Mouse (Mus musculus): ENCODE data around the gene Dab2ip.

Dab2ip gene

DNA sequence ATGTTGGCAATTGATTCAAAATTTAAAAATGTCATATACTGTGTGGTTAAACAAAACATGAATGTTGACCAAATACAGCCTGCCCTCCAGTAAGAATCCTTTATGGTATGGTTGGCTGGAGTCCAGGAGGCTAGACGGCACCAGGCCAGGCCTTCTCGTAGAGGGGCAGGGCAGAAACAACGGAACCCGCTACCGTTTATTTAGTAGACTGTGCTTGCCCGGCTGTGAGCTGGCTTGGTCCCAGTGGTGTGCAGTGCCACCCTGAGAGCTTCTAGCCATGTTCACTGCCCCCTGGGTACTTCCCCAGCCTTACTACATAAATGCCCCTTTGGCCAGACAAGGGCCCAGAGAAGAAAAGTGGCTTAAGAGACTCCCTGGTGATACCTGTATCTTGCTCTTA lies 122.8 kb downstream of the Dab2ip start:
- no peak for DNase-seq (ENCODE audit: low read depth, low spot score)

DNA sequence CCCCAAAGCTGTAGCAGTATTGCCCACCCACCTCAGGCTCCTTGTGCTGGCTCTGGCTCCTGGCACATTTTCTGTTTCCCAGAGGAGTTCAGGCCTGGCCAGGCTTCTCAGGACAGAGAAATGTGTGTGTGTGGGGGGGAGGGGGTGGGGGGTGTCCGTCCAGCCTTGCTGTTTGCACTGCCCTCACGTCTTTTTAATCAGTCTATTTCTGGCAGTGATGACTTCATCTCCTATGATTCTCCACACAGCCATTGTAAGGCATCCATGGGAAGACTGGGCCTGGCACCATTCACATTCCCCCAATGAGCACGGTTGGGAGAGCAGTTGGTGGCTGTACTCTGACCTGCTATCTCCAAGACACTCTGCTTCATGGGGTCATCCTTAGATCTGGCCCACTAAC lies 125.9 kb downstream of the Dab2ip start:
- DNase-seq (ENCODE audit: low read depth, low spot score), result no peak

DNA sequence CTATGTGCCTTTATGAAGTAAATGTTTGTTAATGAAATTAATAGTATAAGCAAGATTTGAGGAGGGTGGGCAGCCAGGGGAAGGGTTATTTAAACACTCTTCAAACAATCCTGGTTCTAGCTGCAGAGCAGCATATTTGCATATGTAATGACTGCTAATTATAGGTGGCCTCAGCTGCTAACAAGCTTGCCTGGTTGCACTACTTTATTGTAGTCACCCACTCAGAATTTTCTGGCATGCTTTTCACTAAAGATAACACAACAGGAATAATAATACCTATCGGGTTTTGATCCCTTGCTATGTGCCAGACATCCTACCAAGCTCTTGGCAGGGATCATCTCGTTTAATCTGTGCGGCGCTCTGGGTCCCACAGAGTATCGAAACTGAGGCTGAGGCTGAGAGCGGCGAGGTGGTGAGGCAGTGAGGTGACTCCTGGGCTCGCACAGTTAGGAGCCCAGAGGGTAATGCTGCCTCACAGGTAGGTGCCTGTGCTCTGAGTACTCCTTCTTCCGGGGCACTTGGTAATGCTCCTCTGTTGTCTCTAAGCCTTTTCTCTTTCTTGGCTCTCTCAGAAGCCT lies 126.8 kb downstream of the Dab2ip start:
- no peak for DNase-seq (ENCODE audit: low read depth, low spot score)

DNA sequence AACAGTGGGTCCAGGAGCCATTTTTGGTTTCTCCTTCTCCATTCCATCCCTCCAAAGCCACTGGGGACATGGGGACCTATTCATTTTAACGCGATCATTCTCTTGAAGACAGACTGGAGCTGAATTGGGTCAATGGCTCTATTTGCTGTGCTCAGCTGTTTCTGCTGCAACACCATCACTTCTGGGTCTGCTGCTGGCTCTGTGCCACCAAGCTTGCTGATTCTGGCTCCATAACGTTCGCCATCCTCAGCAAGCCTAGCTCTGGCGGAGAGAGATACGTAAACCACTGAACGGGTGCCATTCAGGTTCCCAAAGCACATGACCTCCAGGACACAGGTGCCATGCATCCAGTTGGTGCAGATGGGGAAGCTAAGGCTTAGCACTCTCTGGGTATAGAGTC lies 128.0 kb downstream of the Dab2ip start:
- DNase-seq (ENCODE audit: low read depth, low spot score), result no peak

DNA sequence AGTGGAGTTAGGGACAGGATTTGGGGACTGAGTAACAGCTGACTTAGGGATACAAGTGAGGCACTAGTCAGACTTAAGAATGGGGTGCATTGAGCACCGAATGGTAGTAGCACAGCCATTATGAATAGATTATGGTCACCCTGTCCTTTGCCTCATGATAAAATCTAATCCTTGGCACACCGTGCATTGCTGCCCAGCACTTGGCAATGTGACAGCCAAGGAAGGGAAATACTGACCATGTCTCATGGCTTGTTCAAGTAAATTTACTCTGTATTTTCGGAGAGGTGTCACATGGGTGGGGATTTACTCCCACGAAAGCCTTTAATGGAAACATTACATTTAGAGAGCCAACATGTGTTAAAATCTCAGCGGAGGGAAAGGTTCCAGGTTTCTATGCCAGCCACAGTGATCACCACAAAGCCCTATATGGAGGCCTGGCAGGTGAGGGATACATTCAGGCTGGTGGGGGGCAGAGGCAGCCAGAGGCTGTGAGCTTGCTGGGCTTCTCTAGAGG lies 129.5 kb downstream of the Dab2ip start:
- no peak for DNase-seq (ENCODE audit: low read depth, low spot score)

DNA sequence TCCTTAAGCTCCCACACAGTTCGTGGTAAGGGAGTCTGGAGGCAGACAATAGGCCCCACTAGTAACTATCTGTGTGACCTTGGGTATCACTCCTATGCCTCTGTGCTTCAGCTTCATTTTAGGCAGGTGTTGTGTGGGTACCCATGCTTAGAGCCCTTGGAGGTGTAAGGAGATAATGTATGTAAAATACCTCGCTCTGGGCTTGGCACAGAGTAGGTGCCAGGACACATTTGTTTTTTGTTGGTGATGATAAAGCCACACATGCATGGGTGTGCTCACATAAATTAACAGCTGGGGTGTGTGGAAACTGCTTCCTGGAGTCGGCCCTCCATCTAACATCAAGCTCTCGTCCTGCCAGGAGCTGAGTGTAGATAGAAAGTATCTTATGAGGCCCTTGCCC lies 130.1 kb downstream of the Dab2ip start:
- DNase-seq (ENCODE audit: low read depth, low spot score), result no peak

DNA sequence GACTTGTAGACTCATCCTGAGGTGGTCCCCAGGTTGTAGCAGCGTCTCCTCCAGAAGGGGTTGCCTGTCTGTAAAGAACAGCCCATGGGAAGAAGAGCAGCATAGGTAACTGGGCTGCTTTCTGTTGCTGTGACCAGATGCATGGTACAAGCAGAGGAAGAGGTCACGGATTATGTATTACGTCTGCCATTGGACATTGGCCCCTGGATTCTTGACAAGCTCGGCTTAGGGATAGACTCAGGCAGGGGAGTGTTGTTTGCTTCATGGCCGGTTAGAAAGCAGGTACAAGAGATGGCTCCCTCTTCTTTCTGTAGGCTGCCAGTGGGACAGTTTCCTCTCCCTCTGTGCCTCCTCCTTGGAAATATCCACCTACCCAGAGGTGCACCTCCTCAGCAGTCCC lies 130.5 kb downstream of the Dab2ip start:
- no peak for DNase-seq (ENCODE audit: low read depth, low spot score)

DNA sequence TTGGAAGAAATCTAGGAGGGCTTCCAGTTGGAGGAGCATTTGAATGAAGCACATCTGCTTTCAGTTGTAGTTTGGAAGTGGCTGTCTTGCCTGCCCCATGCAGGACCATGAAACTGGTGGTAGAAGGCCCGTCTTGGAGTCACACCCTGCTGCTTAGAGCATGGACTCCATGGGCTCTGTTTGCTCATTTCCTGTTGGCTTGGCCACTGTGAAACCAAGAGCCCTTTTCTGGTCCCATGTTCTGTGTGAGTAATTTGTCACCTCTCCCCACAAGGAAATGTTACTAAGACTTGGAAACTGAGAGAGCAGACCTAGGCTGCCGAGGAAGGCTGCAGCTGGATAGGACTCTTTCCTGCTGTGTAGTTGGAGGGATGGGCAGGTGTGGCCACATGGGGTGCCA lies 131.8 kb downstream of the Dab2ip start:
- no peak for DNase-seq (ENCODE audit: low read depth, low spot score)

DNA sequence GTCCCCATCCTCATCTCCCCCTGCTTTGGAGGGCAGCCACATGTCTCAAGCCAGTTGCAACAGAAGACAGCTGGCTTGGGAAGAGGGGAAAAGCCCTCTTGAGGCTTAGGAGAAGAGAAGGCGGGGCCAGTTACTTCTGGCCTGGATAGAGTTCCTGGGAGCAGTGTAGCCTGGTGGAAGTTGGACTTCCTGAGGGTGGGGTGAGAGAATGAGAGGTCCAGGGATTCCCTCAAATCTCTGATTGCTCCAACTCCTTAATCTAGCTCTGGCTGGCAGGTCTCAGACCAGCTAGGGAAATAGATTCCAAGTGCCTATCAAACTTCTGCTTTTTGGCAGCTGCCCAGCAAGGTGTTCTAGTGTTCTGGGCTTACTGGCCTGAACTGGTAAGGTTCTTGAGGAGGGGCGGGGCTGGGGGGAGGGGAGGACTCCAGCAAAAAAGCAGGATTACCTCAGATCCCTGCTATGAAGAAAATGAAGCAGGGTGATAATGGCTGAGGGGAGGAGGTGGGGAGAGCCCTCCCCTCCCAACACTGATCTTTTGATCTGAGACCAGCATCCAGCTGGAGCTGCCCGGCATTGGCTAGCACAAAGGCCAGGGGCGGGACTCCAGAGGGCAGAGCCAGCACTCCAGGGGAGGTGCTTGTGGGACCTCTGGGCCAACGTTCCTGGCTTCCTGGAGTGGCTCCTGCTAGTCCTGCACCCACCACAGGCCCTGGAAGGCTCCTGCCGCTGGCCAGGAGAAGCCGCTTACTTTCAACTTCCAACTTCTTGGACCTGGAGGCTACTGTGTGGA lies 133.4 kb downstream of the Dab2ip start:
- DNase-seq (ENCODE audit: low read depth, low spot score), result no peak

DNA sequence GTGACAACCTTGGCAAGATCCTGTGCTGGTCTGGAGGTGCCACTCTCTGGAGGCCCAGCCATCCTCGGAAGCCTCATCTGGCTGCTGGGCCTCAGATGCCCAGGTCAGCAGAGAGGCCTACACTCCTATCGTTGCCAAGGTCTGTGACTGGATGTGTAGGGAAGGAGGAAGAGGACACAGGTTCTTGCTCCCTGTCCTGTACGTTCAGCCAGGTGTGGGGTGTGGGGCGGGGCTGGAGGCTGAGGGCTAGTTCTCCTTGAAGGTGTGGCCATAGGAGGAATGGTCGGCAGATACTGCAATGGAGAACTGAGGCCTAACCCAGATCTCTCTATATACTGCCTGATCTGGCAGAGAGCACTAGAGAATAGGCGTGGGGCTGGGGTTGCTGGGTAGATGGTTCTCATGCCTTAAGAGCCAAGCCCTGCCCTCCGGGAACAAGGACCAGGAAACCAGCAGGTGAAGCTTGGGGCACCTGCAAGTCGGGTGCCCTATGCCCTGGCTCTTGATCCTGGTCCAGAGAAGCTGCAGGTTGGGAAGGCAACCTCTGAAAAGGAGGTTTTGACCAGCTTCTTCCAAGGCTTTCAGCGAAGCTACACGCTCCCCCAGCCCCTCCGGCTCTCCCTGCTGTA lies 134.3 kb downstream of the Dab2ip start:
- no peak for DNase-seq (ENCODE audit: low read depth, low spot score)

DNA sequence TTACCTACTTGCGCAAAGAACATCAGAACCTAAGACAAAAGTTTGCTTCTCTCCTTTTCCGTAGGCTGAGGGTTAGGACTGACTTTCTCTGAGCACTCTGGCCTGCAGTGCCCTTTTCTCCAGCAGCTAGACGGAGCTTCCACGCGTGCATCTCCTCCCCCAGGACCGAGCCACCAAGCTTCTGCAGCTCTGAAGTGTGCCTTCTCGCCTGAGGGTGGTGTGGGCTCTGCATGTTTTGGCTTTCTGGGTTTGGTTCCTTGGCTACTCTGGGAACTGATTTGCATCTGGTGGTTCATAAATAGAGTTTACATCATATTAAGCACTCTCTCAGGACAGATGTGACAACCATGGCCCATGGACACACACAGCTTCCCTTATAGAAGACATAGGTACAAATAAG lies 135.0 kb downstream of the Dab2ip start:
- DNase-seq (ENCODE audit: low read depth, low spot score), result no peak

DNA sequence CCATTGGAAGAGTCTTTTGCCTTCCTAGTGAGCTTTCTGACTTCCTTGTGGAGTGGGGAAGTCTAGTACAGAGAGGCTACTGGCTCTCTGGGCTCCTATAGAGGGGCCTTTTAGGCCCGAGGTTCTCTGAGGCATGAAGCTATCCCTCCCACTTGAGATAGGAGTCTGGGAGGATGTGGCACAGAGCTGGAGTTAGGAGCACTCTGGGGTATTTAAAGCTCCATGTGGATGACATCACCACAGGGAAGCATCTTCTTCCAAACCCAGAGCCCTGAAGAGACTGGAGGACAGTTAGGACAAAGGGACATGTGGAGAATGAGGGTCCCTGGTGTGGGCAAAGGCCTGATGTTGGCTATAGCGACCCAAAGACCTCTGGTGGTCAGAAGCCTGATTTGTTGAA lies 136.0 kb downstream of the Dab2ip start:
- DNase-seq (ENCODE audit: low read depth, low spot score), result no peak

DNA sequence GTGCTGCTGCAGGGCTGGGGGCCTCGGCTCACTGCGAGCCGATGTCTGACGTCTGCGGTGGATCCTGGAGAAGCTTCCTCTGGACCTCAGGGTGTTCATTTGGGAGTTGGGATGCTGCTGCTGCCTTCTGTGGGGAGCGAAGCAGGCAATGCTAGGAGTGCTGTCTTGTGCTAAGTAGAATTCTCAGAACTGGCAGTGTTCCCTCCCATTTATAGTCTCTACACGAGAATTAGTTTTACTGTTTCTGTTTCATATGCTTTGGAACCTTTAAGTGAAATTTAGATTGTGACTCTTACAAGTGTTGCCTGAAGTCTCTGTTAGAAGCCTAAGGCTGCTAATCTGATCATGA lies 138.1 kb downstream of the Dab2ip start:
- DNase-seq (ENCODE audit: low read depth, low spot score), result no peak

DNA sequence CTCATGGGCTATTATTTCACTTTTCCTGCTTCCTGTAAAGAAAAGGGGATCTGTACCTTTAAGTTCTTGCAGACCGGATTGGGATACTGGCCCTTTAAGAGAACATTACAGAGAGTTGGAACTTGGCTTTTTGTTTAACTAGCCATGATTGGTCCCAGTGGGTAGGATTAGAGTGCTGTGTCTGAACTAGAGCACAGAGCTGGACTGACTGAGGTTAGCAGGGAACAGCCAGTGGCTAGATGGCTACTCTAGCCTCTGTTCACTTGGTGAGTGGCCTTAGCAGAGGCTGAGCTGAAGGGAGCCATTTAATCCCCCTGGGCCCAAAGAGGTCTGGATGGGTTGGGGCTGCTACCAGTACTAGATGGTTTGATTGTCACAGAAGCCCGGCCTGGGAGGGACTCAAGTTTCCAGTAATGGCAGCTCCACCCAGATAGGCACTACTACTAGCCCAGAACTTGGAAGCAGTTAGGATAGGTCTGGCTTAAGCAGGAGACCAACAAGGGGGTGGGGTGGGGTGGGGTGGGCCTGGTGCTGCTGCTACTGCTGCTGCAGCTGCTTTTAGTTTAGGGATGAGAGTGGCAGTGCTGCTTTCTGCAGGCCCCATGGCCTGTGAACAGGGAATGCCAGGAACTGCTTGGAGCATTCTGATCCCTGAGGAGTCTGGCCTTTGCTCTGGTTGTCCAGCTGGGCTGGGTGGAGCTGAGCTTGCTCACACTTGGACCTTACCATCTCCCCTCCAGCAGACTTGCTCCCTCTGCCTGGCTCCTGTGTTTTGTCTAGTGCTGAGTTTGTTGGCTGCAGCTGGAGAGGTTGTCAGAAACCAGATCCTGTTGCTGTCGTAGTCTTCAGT lies 138.7 kb downstream of the Dab2ip start:
- DNase-seq (ENCODE audit: low read depth, low spot score), result no peak

DNA sequence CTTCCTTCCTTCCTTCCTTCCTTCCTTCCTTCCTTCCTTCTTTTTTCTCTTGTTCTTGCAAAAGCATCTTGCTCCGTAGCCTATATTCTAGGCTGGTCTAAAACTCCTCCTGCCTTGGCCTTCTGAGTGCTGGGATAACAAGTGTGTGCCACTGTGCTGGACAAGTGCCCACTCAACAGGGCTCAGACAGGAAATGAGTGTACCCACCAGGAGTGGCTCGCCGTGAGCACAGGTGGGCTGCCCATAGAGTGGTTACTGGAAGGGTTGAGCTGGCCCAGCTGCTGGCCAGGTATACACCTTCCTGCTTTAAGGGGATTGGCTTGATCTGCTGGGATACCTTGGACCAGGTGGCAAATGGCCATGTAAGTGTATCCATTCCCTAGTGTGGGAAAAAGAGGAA lies 139.7 kb downstream of the Dab2ip start:
- DNase-seq (ENCODE audit: low read depth, low spot score), result no peak

DNA sequence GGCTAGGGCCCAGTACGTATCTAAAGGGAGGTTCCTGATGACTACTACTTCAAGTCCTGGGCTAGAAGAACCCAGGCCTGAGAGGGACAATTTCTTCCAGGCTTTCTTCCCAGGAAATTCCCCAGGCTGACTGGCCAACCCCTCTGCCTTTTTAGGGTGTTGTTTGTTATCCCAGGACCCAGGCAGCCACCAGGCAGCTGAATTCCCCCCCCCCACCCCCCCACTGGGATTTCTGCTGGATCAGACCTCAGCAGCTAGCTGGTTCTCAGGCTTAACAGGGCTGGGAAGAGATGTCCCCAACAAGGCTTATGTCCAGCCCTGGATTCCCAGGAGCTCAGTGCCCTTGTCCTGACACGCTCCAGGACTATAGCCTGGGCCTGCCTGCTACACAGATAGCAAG lies 142.9 kb downstream of the Dab2ip start:
- DNase-seq (ENCODE audit: low read depth, low spot score), result no peak

DNA sequence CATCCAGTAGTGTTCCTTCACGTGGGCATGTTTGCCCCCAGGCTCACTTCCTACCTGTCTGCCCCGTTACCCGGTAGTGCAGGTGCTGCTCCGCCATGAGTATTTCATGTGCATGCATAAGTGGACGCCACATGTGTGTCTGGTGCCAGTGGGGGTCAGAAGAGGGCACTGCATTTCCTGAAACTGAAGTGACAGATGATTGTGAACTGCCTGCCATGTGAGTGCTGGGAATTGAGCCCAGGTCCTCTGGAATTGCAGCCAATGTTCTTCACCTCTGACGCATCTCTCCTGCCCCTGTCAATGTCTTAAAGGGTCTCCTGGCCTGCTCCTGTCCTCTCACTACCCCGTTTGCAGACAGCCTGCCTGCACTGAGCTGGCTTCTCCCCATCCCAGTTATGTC lies 143.9 kb downstream of the Dab2ip start:
- DNase-seq (ENCODE audit: low read depth, low spot score), result no peak

DNA sequence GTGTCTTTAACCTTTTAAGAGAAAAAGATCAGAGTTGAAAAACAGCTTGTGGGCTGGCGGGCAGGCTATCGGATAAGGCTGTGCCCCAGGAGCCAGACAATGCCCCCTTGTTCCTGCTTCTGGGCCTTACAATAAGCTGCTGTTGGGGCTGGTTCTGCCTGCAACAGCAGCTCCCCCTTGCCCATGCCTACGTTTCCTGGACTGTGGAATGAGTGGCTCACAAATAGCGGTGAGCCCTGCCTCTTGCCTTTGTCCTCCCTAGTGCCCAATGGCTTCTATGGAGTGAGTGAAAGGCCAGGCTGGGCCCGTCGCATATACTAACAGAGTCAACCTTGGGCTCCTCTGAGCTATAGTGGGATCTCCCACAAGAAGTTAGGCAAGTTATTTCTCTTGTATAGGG lies 144.5 kb downstream of the Dab2ip start:
- DNase-seq (ENCODE audit: low read depth, low spot score), result no peak

DNA sequence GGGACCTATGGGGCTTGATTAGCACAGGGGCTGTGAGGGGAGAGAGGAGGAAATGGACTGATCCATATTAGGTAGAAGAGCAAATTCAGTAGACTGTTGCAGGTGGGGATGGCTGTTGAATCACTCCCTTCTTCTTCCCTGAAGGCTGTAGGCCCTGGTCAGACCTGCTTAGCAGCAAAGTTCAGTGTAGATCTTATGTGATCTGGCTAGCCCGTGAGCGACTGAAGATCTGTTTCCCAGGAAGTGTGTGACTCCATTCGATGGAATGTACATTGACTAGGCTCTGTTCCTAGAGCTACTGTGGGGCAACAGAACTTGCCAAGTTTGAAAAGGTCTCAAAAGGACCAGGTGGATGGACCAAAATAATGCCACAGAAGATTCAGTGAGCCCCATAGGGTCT lies 145.2 kb downstream of the Dab2ip start:
- no peak for DNase-seq (ENCODE audit: low read depth, low spot score)

DNA sequence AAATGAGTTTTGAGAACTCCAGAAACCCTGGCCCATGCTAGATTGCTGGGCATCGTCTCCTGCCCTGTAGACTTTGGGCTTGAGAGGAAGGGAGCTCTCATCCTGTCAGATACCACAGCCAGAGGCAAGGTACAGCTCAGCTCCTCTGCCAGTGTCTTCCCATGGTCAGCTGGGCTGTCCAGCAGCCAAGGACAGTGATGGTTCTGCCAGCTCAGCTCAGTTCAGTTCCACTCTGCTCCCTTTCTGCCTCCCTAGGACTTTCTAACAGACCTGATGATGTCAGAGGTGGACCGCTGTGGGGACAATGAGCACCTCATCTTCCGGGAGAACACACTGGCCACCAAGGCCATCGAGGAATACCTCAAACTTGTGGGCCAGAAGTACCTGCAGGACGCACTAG lies 154.5 kb downstream of the Dab2ip start:
- DNase-seq (ENCODE audit: low read depth, low spot score), result no peak

DNA sequence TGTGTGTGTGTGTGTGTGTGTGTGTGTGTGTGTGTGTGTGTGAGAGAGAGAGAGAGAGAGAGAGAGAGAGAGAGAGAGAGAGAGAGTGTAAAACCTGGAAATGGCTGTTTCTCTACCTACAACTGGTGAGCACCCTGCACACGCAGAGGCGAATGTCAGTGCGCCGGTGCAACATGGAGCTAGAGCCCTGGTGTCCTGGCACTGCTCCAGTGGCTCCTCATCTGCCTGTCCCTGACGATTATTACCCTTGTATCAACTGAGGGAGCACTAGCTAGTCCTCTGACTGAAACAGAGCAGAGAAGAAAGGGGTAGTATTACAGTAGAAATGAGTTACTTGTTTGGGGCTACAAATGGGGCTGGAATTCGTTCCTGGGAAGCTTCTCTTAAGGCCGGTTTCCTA lies 155.4 kb downstream of the Dab2ip start:
- DNase-seq (ENCODE audit: low read depth, low spot score), result no peak

DNA sequence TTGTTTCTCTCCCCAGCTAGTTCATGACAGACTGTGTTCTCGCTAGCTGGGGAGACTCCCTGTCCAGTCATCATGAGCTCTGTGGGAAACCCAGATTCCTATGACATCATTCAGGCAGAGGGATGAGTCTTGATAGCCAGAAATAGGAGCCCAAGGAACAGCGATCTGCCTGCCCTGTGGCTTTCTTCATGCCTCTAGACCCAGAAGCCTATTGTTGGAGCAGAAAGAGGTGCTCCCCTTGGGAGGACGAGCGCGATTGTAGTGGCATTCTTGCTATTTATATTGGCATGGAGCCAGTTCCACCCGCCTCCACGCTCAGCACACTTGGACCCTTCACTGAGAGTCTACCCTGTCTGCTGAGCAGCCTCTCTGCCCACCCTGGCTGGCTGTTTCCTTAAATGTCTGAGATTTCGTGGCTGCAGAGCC lies 156.7 kb downstream of the Dab2ip start:
- DNase-seq (ENCODE audit: low read depth, low spot score), result no peak

All from CD4-positive, CD25-positive, alpha-beta regulatory T cell, adult 2 months (primary cell).